Mouse (Mus musculus) thymus, postnatal 25 days (tissue): ENCODE measurements around the gene Gm4131.
"Not testable (repeated sequence)": the region's sequence is repeated elsewhere in the genome, so short reads cannot be mapped to it uniquely, and the experiment has no call there.

ENCODE experiments used
- DNase-seq: peaks from one replicate; pipeline ENCODE4 v3.0.0; 2022

Gm4131 gene

DNA sequence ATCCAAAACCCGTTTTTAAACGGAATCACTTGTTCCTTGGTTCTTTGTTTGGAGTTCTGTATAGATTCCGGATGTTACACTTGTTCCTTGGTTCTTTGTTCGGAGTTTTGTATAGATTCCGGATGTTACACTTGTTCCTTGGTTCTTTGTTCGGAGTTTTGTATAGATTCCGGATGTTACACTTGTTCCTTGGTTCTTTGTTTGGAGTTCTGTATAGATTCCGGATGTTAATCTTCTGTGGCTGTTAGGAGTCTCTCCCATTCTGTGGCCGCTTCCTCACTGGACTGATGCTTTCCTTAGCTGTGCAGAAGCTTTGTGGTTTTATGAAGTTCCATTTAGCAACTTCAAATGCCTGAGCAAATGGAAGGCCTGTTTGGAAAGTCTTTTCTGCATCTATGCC lies at the start of gene Gm4131:
Gene Gm4131 (minus strand): TSS at position 101 of the 400 bp plus-strand sequence.
- DNase-seq: not testable (repeated sequence)

DNA sequence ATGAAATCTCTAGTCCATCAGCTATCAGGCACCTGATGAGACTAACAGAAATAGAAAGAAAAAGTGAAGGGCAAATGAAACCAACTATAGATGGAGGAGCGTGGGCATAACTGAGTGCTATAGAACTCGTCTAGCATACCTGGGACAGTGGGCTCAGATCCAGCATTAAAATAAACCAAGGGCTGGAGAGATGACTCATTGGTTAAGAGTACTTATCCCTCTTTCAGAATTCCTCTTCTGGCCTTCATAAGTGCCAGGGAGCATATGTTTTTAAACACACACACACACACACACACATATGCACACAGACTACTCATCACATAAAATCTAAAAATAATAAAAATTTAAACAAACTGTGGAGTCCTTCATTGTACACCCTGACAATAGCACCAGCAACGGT lies 43.2 kb upstream of the Gm4131 start:
- DNase-seq: no peak

DNA sequence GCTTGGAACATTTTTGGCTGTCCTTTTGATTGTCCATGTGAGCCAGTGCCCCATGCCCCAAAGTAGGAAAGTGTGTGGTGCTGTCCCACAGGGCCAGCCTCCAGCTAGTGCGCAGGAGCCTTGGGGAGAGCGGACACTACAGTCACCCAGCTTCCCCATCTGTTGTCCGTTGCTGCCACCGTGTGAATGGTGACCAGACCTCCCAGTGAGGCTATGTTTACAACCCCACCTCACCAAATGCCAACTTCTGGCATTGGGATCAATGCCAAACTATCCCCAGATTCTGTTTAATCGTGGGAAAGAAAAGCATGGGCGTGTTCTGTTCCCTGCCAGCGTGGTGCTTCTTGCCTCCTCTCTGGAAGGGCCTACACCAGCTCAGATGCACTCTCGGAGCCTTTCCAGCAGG lies 41.1 kb upstream of the Gm4131 start:
- DNase-seq: no peak

DNA sequence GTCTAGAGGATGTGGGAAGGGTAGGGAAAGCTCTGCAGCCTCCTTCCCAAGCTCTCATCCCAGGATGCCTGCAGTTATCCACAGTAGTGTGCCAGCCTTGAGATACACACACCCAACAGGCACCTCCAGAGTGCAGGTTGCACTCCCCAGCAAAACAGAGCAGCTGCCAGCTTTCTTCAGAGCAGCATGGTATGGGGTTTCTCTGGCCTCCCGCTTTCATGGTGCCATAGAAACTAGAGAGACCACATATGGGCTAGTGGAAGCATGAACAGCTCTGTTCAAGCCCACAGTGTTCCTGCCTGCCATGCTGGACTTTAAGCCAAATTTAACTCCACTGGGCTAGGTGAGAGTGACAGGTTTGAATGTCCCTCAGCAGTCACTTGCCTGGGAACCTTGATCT lies 36.1 kb upstream of the Gm4131 start:
- DNase-seq: no peak

DNA sequence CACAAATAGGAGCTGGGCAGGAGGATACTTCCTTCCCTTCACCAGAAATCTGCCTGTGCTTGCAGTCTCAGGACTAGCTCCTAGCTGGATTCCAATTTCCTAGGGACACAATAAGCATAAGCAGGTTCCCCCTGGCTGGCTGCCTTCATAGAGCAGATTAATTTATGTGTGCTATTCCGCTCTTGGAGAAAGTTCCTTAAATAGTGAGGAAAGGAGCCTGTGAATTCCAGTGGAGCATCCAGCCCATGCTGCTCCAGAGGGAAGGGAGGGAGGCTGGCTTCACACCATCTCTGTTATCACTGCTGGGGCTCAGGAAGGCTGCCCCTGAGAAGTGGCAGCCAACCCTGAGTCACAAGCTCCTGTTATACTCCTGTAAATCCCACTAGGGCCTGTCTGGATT lies 35.5 kb upstream of the Gm4131 start:
- DNase-seq: no peak

DNA sequence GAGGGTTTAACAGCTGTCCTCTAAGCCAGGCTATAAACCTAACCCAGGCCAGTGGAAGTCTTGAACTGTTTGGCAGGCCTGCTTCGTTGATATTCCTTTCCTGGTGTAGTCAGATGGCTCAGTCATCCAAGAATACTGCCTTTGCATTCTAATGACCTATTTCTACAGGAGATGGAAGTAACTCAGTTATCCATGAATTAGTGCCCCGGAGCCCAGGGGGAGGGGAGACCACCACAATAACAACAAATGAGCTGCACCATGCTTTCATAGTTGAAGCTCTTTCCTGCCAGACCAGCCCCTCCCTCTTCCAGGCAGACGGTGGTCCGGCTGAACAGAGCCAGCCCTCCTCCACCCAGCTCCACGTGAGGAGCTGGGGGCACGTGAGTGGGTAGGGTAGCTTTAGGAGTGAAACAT lies 33.4 kb upstream of the Gm4131 start:
- no peak for DNase-seq

DNA sequence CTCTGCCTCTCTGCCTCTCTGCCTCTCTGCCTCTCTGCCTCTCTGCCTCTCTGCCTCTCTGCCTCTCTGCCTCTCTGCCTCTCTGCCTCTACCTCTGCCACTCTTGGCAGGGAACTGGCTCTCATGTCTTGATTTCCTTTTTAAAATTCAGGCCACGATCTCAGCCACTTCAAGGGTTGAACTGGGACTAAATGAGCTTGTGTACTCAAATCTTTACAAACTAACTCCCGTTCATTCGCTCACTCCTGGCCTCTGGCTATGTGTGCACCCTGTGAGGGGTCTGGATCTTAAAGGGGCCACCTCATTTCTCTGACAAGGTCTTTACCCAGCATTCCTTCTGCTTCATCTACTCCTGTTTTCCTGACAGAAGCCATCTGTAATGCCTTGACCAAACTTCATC lies 18.6 kb upstream of the Gm4131 start:
- DNase-seq: no peak

DNA sequence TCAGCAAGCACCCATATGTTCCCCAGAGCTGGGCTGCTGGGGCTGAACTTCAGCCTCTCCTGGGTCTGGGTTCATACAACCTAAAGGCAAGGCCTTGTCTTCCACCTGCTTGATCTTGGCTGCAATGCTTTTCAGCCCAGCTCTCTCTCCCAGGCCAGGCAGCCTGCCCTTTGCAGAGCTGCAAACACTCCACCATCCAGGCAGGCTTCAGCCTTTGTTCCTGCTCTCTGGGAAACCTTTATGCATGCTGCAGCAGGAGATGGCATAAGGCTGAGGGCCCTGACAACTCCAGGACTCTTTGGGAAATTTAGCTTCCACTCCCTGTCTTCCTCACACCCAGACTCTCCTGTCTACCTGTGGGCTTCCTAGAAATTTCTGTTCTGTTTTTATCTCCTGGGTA lies 17.9 kb upstream of the Gm4131 start:
- no peak for DNase-seq

DNA sequence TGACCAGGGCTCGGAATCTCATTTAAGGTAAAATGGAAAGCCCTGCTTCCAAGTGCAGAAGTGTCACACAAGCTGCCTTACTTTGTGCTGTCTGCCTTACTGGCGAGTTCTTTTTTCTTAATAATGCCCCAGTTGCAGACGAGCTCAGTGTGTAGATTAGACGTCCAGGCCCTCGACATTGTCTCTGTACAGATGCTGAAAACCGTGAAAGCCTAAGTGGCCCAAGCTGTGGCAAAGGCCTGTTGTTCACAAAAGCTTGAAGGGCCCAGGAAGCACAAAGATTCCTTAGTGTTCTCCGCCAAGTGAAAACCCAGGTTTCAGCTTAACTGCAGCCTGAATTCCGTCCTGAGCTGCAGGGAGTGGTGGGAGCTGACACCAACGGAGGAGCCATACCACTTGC lies 15.0 kb upstream of the Gm4131 start:
- DNase-seq: no peak

DNA sequence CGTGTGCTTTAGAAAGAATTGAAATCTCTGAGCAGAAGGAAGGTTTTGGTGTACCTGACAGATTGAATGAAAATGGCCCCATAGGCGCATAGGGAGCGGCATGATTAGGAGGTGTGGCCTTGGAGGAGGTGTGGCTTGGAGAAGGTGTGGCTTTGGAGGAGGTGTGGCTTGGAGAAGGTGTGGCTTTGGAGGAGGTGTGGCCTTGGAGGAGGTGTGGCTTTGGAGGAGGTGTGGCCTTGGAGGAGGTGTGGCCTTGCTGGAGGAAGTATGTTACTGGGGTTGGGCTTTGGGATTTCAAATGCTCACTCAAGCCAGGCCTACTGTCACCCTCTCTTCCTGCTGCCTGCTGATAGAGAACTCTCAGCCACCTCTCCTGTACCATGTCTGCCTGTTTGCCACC lies 14.2 kb upstream of the Gm4131 start:
- DNase-seq: no peak

DNA sequence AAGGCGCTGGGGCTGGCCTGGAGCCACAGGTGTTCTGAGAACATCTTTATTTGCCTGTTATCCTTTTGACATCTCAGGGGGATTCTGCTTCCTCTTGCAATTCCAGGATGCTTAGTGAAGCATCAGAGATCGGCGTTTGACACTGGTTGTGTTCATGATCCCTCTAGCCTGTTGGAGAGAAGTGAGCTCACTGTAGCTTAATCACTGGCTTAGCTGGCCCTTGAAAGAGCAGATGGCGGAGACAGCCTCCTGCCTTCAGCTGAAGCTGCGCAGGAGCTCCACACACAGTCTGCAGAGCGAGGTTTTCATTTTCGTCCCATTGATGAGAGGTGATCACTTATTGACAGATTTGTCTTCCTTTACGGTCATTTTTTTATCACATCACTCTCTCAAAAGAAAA lies 9.1 kb upstream of the Gm4131 start:
- DNase-seq: no peak

DNA sequence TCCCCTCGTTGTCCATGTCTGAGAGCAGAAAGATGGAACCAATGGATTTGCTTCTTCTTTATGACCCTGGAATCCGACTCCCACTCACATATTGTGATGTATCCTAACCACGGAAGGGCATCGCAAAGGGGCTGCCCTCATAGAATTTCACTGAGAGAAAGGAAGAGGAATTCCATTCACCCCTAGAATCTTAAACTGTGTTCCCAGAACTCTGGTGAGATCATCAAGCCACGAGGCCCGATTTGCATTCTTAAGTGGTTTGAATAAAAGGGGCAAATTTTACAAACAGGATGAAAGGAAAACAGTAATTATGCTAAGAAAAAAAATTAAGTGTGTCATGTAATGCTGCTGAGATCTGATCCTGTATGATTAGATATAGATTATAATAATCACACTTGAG lies 8.2 kb upstream of the Gm4131 start:
- no peak for DNase-seq

DNA sequence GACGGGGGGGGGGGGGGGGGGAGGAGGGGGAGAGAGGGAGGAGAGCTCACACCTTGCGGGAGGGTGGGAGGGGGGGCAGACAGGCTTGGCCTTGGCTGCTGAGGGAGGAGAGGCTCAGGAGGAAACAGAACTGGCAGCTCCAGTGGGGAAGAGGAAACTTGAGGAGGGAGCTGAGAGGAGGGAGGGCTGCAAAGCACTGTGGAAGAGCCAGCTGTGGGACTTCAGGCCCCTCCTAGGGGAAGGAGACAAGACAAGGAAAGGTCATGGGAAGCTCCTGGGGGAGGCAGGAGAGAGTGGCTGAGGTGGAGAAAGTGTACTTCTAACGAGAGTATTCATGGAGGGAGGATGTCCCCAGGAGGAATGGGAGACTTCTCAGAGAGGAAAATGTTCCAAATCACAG lies 6.7 kb upstream of the Gm4131 start:
- no peak for DNase-seq

DNA sequence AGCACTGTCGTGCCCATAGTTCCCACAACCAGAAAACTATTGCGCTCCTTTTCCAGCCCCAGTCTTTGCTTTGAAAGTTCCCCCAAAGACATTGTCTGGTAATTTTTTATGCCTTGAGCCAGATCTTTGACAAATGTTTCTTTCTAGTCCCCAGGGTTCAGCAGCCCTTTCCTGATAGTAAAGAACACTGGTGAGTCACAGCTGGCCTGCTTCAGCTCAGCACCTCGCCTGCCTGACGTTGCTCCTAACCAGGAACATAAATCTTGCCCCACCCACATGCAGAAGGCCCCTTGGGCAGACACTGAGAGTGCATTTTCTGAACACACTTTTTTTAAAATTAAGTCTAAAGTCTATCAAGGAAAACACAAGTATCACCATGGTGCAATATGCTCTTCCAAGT lies 3.6 kb upstream of the Gm4131 start:
- DNase-seq: no peak

DNA sequence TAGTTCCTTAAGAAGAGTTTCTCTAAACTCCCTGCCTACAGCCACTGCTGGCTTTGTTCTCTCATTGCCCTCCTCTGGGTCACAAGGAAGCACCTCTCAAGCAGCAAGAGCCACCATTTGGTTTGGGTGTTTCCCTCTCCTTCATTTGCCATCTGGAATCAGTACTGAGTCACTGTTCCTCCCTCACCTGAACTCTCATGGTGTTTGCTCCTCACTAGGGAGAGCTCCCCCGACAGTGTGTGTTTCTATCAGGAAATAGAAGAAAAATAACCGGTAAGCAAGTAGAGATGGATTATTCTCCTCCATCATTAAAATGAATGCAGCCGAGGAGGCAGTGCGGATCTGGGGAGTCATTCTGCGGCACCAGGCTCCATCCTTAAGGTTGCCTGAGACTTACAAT lies 2.7 kb upstream of the Gm4131 start:
- no peak for DNase-seq

DNA sequence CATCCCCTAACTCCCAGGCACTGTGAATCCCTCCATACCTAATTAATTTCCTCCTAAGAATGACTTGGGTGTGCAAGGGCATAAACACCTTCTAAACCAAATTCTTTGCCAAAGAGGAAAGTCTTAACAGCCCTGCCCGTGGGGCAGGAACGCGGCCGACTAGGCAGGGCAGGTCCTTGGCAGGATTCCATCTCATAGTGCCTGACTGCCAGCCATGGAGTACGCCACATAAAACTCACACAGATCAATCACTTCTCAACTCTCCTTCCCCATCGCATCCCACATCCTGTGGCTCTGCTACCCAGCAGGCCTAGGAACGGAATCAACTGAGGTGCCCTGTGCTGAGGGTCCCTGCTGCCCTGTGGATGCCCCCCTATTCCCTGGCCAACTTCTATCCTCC lies 3.0 kb downstream of the Gm4131 start:
- no peak for DNase-seq

DNA sequence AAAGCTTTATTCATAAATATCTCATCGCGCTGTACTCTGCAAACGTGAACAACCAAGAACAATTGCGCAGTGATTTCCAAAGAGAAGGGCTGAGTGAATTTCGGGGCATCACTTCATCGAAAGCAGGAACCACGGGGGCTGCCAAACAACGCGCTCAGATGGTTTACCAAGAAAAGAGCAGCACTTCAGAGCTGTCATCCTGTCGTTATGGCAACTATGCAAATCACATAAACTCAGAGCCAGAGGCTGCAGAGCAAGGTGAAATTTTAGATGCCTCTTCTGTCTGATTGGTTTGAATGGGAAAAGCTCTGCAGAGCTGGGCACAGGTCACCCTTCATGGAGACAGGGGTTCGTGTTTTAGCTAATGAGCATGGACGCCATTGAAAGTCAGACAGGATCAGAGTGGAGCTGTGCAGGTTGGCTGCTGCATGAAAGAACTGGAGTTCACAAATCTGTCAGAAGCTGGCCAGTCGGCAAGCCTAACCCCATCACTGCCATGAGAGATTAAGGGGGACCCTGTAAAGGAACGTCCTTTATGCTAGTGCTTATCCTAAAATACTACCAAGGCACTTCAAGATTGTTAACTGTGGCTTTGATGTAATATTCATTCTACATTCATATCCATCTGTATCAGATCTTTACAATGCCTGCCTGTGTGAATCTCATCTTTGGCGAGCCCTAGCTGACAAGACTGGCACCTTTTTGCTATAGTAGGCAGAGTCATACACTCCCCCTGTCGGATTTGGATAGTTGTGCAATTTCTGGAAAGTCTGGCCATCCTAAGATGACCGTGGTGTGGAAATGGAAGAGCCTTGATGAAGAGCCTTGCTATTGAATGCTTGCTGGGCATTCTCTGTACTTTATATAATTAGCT lies 4.6 kb downstream of the Gm4131 start:
- DNase-seq: no peak

DNA sequence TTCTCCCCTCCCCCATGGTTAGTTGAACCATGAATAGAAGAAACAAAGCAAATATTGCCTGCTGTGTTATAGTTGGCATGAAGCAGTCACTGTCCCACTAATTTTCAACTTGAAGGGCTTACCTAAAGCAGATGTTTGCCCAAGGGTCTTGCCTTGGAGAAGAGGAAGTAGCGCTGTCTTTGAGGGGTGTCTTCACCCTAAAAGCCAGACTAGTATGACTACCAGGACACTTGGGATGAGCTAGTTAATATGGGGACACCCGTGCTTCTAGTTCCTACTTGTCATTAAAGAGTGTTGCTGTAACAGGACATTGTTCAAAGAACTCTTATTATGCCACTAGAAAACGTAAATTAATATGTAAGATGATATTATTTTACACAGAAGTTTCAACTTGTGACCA lies 9.6 kb downstream of the Gm4131 start:
- no peak for DNase-seq

DNA sequence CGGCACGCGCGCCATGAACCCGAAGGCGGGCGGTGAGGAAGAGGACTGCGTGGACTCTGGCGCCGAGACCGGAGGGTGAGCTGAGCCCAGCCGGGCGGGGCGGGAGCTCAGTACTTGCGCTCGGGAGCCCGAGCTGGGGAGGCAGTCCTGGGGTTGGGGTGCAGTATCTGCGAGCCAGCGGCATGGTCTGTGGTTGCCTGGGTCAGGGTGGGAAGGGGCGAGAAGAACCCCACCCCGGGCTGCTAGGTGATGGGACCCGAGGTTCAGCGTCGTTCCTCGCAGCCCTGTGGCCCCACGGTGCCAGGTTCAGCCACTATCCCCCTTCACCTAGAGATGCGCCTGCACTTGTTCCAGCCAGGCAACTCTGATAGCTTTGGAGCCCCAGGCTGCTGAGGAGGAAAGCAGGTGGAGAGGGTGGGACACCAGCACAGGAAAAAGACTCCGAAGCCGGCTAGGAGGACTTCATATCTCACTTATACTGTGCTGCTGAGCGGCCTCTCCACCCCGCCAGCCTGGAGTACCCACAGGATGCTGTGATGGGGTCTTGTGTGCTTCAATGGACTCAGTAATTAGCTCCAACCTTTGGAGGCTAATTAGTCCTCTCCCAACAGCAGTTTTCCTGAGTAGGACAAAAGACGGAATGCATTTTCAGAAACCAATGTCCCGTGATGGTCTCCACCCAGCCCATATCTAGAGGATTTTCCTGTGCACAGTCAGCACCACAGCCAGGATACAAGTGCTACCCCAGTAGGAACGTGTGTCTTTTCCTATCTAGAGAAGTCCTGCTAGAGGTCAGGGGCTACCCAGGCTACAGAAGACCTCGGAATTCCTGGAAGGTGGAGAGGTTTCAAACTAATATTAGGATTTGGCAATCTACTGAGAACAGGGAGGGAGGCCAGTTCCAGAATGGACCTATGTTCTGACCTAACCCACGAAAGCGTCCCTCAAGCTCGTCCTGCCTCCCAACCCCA lies 10.6 kb downstream of the Gm4131 start:
- no peak for DNase-seq

DNA sequence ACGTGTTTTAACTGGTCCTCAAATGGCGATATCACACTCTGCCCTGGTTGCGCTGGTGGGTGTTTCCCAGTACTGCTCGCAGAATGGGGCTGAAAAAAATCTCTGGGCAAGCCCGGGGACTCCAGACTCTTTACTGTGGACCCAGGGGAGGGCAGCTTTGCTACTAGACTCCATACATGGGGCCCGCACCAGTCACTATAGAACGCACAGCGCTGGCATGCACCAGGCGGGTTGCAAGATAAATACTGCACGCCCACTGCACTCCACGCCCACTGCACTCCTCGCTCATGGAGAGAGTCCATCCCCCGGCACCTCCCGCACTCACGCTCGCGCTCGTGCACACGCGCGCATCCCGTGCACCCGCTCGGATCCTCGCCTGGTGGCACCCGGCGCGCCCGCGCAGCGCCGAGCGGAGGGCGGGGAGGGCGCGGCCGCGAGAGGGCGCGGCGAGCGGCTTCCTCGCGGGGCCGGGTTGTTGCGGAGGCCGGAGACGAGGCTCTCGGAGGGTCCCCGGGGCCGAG lies 11.4 kb downstream of the Gm4131 start, which contains the start of gene Fam124a:
Gene Fam124a (plus strand): TSS at position 429 of the 521 bp plus-strand sequence.
- peak; percentile 40 for DNase-seq

DNA sequence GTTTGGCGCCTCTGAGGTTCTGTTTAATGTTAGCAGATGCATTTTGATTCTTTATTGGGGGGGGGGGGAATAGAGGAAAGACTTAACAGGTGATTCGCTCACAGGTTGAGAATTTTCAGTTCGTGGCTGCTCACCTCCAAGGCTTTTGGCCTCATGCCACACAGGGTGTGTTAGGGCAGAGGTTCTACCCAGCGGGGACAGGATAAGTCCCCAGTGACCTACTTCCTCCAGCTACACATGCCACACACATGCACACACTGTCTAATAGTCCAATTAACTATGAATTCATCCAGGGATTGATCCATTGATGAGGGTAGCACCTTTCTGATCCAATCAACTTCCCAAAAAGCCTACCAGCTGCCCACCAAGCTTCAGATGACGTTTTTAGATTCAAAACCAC lies 12.9 kb downstream of the Gm4131 start:
- no peak for DNase-seq

DNA sequence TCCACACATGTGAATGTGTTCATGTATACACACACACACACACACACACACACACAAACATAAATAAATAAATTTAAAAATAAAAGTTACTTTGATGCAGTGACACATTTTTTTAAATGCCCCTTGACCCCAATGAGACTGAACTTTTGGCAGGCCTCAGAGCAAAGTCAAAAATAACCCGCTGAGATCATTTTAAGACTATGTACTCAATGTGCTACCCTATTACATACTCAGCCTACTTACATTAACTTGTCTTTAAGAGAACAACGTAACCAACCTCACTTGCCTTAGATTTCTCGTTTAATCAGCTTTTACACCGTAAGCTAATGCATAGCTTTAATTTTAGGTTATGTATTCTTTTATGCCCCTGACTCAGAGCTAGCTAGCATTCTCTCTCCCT lies 13.9 kb downstream of the Gm4131 start:
- DNase-seq: no peak

DNA sequence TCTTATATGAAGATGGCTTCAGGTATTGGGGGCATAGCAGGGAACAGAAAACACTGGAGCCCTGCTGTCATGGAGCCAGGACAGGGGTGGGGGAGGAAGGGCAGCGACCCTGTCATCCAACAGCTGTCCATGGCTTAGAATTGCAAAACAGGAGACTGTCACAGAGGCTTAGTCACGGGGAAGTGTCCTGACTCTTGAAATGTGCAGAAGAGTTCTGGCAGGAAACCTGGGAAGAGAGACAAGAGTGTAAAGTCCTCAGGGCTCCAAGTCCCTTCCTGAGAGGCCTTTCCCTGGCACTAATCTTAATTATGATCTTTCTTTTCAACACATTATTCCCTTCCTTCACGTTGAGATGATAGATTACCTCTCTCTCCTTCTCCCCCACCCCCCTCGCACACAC lies 16.6 kb downstream of the Gm4131 start:
- DNase-seq: no peak

DNA sequence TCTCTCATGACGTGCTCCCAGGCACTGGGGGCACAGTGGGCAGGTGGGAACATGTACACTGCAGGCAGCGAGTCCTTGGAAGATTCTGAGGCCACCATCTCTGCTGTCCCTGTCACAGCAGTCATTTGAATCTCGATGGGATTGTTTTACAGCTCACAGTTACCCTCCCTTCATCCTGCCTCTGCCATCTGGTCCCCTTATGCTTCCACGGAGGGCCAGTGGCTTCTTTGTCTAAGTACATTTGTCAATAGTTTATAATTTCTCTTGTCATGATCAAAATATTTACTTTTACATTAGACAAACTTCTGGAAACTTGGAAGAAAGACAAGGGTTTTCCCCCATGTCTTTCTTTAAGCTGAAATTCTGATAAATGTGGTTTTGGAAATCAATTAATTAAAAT lies 20.0 kb downstream of the Gm4131 start:
- DNase-seq: no peak
